Mouse (Mus musculus) heart, postnatal 25 days (tissue): ENCODE measurements around the gene Dctn2. TPM values are rescaled to one million over a fixed set of nuclear protein-coding genes. Genes with fewer than 3 reads are reported as not detected.

Experiments used
- DNase-seq: peaks from one replicate; pipeline ENCODE4 v3.0.0; 2022; ENCODE audit warnings: low spot score
- intact Hi-C: fragments of 180-260 bp; cut with DNase I; formaldehyde crosslinking; loops from one replicate; pipeline ENCODE4 v1.15.1; 2025
- total RNA-seq, 2 experiments: library from RNA; stranded (reverse); gene quantifications; 2 replicates each; pipeline ENCODE4 v1.2.3; 2021

Gene Dctn2
- total RNA-seq, 2 experiments from 2014 or later = 136 to 142 TPM

- intact Hi-C loops = no loop called here
- DNase-seq = no peak
Observed at GRCm38 (mm10) chr10:127262548-127263398, 3.4 kb upstream of the Dctn2 start, which contains the start of gene Kif5a. Gene Kif5a, minus strand, starts transcription at chr10:127263348.

DNA sequence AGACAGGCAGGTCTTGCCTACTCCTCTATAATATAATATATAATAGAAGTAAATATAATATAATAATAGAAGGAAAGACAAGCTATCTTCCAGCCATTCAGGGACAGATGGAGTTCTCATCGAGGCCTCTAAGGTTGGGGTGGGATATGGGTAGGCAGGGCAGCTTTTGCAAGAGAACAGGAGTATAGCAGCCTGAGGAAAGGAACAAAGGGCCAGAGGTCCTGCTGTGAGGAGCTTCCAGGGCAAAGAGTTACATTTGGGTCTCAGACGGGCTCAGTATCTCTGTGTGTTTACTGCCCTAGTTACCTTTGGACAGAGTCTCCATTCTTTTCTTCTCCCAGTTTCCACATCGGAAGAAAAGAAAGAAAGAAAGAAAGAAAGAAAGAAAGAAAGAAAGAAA lies 2.5 kb upstream of the Dctn2 start:
- intact Hi-C loops = no loop called here
- no peak for DNase-seq

DNA sequence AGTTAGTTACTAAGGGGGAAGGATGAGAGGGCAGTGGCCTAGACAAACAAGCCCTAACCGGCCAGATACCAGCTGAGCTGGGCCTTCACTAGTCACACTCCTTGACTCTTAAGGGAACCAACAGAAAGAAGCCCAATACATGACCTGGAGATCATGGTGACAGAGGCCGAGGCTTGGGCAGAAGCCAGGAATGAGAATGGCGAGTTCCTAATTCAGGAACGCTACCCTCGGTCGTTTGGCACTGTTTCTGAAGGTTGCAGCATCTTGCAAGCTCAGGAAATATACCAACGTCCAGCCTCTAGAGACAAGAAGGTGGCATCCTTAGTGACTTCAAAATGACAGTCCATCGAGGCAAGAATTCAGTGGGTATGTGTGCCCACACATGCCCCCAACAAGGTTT lies 1.8 kb upstream of the Dctn2 start:
- intact Hi-C loops = no loop called here
- DNase-seq = no peak

DNA sequence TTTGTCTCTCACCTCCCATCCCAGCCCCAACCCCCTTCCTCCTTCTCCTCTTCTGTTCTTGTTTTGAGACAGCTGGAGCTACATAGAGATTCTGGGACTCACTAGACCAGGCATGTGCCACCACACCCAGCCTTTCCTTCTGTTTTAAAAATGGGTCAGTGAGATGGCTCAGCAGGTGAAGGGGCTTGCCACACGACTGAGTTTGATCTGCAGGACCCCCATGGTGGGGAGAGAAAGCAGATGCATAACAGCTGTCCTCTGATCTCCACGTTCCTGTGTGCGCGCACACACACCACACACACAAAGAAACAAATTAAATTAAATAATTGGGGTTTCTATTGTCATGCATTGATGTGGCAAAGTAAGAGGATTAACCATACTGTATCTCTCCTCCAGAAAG lies 1.2 kb upstream of the Dctn2 start:
- no peak for DNase-seq
- intact Hi-C loops = no loop called here

GRCm38 (mm10) chr10:127265727-127266111 lies 449 bp upstream of the Dctn2 start:
- DNase-seq = no peak
- intact Hi-C loops = loop anchor here (2.0 kb wide), 1 partner anchor 47 kb away; no protein-coding TSS in a partner anchor

DNA sequence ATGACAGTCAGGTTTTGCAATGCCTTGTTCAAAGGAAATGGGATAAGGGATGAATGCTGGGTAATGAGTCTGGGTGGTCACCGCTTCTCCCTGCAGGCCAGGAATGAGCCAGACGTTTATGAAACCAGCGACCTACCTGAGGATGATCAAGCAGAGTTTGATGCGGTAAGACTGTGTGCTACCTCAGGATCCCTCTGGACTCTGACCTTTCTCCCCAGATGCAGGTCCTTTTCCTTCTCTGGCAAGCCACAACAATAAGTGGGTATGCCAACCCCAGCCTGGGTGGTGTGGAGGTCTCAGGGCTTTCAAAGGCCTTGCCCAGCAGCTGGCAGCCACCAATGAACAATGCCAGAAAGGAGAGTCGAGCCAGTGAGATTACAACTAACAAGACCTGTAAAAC lies 1.1 kb downstream of the Dctn2 start:
- no peak for DNase-seq
- intact Hi-C loops = loop anchor here (2.0 kb wide), 1 partner anchor 45 kb away; no protein-coding TSS in a partner anchor

- intact Hi-C loops = loop anchor here (2.0 kb wide), 1 partner anchor 18 kb away; no protein-coding TSS in a partner anchor
- no peak for DNase-seq
Observed at GRCm38 (mm10) chr10:127268401-127268800, 2.2 kb downstream of the Dctn2 start.

DNA sequence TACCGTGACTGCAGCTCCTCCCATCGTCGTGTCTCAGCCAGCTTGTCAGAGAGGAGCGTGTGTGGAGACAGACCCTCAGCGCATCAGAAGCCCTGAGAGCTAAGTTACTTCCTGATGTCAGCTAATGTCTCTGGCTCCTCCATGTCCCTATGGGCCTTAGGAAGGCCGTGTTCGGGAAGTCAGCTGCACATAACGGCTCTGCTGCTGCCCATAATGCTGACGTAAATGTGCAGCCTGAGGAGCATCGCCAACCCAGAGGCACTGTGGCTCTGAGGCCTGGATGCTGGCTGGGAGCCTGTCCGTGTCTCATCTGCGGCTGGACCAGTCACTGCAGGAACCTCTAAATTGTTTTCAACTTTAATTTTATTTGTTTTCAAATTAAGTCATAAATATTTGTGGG lies 2.9 kb downstream of the Dctn2 start:
- DNase-seq = no peak

GRCm38 (mm10) chr10:127269884-127270283 lies 3.7 kb downstream of the Dctn2 start:
- DNase-seq = no peak
- intact Hi-C loops = loop anchor here (2.0 kb wide), 1 partner anchor 17 kb away; no protein-coding TSS in a partner anchor

More for the DNA sequence above, 2.9 kb downstream of the Dctn2 start:
- intact Hi-C loops = loop anchor here (2.0 kb wide), 1 partner anchor 18 kb away; no protein-coding TSS in a partner anchor

DNA sequence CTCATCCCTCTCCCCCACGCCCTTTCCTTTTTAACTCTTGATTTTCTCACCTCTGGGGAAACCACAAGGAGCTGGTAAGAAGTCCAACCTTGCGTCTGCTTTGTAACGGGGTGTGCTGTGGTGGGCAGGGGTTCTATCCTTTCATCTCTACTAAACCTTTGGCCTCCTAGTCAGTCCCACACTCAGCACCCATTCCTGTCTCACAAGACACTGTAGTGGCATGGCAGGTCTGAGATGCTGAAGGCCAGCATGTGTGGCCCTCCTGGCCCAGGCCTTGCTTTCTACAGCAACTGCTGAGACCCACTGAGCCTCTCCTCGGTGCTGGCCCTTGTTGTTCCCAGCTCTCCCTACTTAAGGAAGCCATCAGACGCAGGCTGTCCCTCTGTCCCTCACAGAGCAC lies 6.2 kb downstream of the Dctn2 start:
- intact Hi-C loops = no loop called here
- no peak for DNase-seq

GRCm38 (mm10) chr10:127274261-127275022 lies 8.3 kb downstream of the Dctn2 start:
- no peak for DNase-seq
- intact Hi-C loops = no loop called here

DNA sequence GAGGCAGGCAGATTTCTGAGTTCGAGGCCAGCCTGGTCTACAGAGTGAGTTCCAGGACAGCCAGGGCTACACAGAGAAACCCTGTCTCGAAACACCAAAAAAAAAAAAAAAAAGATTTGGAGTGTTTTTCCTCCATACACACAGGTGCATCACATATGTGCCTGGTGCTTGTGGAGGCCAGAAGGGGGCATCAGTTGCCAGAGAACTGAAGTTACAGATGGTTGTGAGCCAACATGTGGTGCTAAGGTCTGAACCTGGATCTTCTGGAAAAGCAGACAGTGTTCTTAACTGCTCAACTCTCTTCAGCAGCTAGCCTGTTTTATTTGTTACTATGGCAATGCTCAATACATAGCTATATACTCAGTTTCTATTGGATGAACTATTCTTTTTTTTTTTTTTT lies 13.6 kb downstream of the Dctn2 start:
- intact Hi-C loops = no loop called here
- no peak for DNase-seq

DNA sequence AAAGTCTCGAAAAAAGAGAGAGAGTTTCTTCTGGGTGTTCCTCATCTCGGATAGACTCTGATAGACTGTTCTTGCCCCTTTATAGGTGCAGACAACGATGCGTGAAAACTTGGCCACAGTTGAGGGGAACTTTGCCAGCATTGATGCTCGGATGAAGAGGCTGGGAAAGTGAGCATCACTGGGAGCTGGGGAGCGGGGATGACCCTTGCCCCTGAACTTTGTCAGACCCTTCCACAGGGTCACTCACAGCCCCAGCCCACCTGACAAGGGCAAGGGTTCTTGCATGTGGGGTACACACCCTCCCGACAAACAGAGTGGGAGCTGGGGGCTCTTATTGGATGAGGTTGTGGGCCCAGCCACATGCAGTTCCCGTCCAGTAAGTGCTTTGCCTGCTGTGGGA lies 15.1 kb downstream of the Dctn2 start:
- DNase-seq = no peak
- intact Hi-C loops = no loop called here

DNA sequence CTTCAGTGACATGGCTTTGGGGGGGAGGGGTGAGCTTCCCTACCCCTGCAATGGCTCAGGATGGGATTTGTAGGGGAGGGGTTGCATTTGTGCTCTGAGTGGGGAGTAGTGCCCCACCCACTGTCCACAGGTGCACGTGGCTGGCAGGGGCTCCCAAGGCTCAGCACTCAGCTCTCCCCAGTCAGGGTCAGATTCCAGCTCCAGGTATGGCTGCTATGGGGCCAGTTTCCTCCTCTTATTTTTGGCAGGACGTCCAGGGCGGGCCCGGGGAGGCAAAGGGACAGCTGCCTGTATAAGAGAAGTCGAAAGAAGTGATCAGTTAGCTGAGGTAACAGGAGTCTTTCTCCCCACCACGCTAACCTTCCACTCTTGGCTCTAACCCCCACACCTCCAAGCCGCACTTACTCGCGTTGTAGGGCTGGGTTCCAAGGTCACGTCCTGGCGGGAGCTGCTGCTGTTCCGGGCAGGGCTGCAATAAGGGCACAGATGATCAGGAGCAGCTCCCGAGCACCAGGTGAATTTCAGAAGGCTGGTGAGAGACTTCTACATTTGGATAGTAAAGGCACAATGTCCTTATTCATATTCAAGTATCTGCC lies 16.6 kb downstream of the Dctn2 start:
- intact Hi-C loops = no loop called here
- no peak for DNase-seq

GRCm38 (mm10) chr10:127284105-127284622 lies 18.0 kb downstream of the Dctn2 start:
- no peak for DNase-seq
- intact Hi-C loops = no loop called here

- intact Hi-C loops = no loop called here
- no peak for DNase-seq
Observed at GRCm38 (mm10) chr10:127284724-127285500, 18.7 kb downstream of the Dctn2 start.

DNA sequence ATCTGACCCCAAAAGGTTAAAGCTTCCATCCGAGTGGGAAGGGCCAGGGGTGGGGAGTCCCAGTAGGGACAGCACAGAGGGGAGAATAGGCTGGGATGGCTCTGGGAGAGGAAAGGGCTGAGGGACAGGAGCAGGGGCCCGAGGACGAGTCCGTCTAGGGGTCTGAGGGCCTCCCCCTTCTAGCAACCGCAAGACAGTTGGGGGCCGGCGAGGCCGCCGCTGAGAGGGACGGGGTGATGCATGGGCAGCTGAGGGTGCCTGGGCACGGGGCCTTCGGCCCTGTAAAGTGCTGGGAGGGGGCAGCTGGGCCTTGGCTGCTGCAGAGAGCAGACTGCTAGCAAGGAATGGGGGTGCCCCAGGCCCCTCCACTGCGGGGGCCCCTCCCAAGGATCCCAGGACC lies 19.5 kb downstream of the Dctn2 start:
- DNase-seq = no peak
- intact Hi-C loops = loop anchor here (2.0 kb wide), 1 partner anchor 17 kb away; no protein-coding TSS in a partner anchor

DNA sequence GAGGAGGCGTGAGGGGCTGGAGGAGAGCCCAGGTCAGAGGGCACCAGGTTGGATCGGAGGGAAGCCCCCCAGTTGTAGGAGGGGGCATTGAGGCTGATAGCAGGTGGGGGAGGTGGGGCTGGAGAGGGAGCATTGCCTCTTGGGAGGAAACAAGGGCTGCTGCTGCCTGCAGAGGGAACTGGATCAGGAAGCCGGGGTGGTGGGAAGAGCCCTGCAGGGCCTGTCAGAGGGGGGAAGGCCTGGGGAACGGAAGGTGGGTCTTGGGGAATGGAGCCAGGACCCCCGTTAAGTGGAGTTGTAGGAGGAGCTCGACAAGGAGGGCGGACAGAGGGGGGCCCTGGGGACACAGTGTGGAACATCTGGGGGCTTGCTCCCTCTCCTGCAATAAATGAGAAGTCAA lies 20.0 kb downstream of the Dctn2 start:
- intact Hi-C loops = loop anchor here (2.0 kb wide), 1 partner anchor 17 kb away; no protein-coding TSS in a partner anchor

DNA sequence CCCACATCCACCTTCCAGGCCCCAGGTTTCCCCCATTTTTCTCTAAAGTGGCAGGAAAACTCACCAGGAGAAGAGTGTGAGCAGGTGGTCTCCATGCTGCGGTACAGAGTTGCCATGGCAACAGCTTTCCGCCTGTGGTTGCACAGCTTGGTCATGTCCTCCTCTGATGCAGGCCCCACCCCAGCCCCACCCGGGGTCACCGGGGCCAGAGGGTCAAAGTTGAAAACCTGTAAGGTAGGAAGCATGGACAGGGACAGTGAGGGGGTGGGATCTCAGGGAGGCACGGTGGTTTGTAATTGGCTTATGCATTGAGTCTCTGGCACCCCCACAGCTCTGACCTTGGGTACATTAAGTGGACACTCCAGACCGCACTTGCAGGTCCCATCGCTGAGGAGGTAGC lies 20.6 kb downstream of the Dctn2 start:
- intact Hi-C loops = loop anchor here (2.0 kb wide), 1 partner anchor 18 kb away; no protein-coding TSS in a partner anchor
- DNase-seq = no peak

More for the DNA sequence above, 20.0 kb downstream of the Dctn2 start:
- DNase-seq = no peak
